Mouse (Mus musculus): ENCODE measurements around the gene Rpl36al.

DNA sequence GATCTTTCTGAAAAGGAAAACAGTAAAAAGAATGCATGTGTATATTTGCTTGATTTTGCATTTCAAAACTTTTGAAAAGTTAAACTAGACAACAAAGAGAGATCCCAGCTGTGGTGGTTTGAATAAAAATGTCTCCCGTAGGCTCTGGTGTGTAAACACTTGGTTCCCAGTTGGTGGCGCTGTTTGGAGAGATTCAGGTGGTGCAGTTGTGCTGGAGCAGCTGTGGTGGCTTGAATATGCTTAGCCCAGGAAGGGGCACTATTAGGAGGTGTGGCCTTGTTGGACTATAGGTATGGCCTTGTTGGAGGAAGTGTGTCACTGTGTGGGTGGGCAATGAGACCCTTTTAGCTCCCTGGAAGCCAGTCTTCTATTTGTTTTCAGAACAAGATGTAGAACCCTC, 45.4 kb upstream of the Rpl36al start:
- TF ChIP-seq CTCF (IDR thresholded peaks at IDR 0.05; ENCODE audit: low read depth, low read length) (0 out of 2 replicates have a peak, but pooled peaks have one; percentile 17), POLR2A (IDR thresholded peaks at IDR 0.05; ENCODE audit: extremely low read depth, insufficient read depth, low read length) (no peak)

Data from liver, adult 2 months (tissue).